Mouse (Mus musculus): ENCODE measurements at regions not wholly inside any gene's neighbourhood (a gene's known extent, or its start where the extent isn't known, plus 50 kb on each side); places are given as distances from the start of the nearest gene placed in this dataset.
A peak's percentile ranks its signal among the peaks of the same experiment; 100 is the strongest.
"Not testable (repeated sequence)": the region's sequence is repeated elsewhere in the genome, so short reads cannot be mapped to it uniquely, and the experiment has no call there.

DNA sequence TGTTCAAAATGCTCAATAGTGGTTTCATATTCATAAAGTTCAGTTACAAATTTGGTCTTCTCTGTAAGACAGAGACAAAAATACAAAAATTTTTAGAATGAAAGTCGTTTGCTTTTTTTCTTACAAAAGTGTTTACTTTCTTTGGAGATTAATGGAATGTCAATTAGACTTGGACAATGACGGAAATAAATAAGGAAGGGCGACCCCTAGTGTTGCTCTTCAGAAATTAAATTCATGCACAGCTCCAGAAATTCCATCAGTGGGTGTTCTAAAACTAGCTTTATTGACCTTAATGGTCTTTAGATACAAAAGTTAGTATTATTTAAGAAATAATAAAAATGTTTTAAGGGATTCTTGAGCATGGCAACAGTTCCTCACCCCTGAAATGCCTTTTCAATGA is 141.8 kb upstream of the Lama2 start:
- H3K4me1 ChIP-seq (ENCODE audit: control insufficient read depth, insufficient read depth, low read length) = no peaks in the 10 kb centered on the region
- TF ChIP-seq CTCF (IDR thresholded peaks at IDR 0.05; ENCODE audit: borderline replicate concordance, insufficient read depth, low read length) (no peak), POLR2A (IDR thresholded peaks at IDR 0.05; ENCODE audit: low read depth, low read length) (no peak)

DNA sequence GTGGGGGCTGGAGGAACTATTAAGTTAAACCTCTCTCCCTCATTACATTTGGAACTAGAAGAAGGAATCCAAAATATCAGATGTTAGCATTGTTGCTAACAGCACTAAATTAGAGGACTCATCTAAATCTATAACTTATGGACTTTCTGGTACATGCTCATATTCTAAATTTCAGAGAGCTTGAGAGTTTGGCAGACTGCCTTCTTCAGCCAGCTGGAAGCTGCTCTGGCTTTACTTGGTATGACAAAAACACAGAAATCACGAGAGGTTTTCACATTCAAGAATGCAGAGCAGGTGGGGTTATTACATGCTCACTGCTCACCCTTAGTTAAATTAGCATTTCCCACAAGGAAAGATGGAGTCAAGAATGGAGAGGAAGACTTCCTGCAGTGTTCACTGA is 182.8 kb upstream of the Lama2 start:
- no peak for TF ChIP-seq CTCF (IDR thresholded peaks at IDR 0.05; ENCODE audit: borderline replicate concordance, insufficient read depth, low read length)
- TF ChIP-seq POLR2A (IDR thresholded peaks at IDR 0.05; ENCODE audit: low read depth, low read length) = no peak
- Histone ChIP-seq H3K4me1 (ENCODE audit: control insufficient read depth, insufficient read depth, low read length) (no peaks in the 10 kb centered on the region), H3K4me3 (ENCODE audit: insufficient read depth, low read length) (no peak overlapping the region), H3K27ac (ENCODE audit: insufficient read depth, low read length) (no peak overlapping the region)

More for the DNA sequence above, 141.8 kb upstream of the Lama2 start:
- Histone ChIP-seq H3K27ac (ENCODE audit: insufficient read depth, low read length) (no peak overlapping the region), H3K4me3 (ENCODE audit: insufficient read depth, low read length) (no peak overlapping the region)

DNA sequence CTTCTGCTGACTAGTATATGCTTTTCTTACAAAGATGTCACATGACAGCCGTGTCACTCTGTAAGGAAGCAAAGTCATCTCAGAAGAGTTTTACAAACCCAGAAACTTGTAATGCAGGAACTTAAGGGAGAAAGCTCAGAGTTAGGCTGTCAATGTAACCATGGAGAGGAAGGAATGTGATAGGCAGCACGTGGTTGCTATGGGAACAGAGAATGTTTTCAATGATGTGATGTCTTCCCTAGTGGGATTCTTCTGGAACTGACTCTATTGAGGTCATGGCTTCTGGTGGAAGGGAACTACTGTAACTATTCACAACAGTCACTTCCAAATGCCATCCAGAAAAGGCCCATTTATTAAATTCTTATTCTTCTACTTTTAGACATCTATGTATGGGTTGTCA is 190.0 kb upstream of the Lama2 start:
- no peaks in the 10 kb centered on the region for H3K4me1 ChIP-seq (ENCODE audit: control insufficient read depth, insufficient read depth, low read length)
- H3K27ac ChIP-seq (ENCODE audit: insufficient read depth, low read length) = no peak overlapping the region
- H3K4me3 ChIP-seq (ENCODE audit: insufficient read depth, low read length) = no peak overlapping the region
- TF ChIP-seq POLR2A (IDR thresholded peaks at IDR 0.05; ENCODE audit: low read depth, low read length) (no peak), CTCF (IDR thresholded peaks at IDR 0.05; ENCODE audit: borderline replicate concordance, insufficient read depth, low read length) (no peak)

DNA sequence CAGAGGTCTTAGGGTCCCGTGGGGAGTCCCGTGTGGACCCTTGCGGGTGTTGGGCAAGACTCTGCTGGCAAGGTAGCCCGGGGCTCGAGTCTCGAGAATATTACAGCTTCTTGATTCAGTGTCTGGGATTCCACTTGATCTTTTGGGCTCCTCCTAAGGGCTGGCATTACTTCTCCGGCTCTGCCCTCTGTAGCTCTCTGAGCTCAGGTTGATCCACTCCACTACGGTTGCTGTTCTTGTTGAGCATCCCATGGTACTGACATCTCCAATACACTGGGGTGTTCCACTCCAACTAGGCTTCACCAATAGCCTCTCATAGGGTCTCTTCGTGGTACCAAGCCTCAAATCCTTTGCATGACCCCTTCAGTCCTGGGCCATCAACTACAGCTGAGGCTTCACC is 206.1 kb upstream of the Lama2 start:
- not testable (repeated sequence) for H3K27ac ChIP-seq (ENCODE audit: insufficient read depth, low read length); H3K4me3 ChIP-seq (ENCODE audit: insufficient read depth, low read length); H3K4me1 ChIP-seq (ENCODE audit: control insufficient read depth, insufficient read depth, low read length)

DNA sequence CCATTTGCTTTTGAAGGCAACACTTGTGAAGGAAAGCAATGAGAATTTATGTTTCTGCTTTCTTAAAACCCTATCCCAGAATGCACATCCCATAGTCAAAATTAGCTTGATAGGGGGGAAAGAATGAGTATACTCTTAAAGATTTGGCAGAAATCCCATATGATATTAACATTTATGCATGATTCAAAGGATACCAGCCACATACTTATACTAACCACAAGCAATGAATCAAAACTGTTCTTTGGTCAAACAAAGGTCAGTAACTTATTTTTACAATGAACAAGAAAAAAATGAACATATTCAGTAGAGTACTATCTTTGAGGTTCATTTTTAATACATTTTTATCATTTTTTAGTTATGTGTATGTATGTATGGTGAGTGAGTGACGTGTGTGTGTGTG is 208.8 kb upstream of the Lama2 start:
- no peak for TF ChIP-seq CTCF (IDR thresholded peaks at IDR 0.05; ENCODE audit: borderline replicate concordance, insufficient read depth, low read length)
- TF ChIP-seq POLR2A (IDR thresholded peaks at IDR 0.05; ENCODE audit: low read depth, low read length) = no peak
- Histone ChIP-seq H3K4me3 (ENCODE audit: insufficient read depth, low read length) (no peak overlapping the region), H3K4me1 (ENCODE audit: control insufficient read depth, insufficient read depth, low read length) (peaks cover 3% of the 10 kb centered on the region), H3K27ac (ENCODE audit: insufficient read depth, low read length) (peak overlapping the region; percentile 87)

DNA sequence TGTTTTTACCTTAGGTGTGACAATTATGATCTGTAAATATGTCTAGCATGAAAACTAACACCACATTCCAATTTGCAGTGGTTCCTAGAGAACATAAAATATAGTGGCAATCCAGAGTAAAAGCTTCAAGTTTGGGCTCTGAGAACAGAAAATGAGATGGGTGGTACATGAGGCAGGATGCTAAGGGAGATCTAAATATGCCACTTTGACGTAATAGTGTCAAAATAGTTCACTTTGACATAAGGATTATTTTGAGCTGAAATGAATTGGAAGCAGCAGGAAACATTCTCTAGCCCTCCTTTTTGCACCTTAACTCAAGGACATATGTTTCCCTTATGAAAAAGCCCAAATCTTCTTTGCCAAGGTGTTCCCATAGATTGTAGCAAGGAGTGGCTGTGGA is 219.1 kb upstream of the Lama2 start:
- no peak overlapping the region for H3K4me3 ChIP-seq (ENCODE audit: insufficient read depth, low read length)
- no peak overlapping the region for H3K27ac ChIP-seq (ENCODE audit: insufficient read depth, low read length)
- no peaks in the 10 kb centered on the region for H3K4me1 ChIP-seq (ENCODE audit: control insufficient read depth, insufficient read depth, low read length)
- TF ChIP-seq CTCF (IDR thresholded peaks at IDR 0.05; ENCODE audit: borderline replicate concordance, insufficient read depth, low read length) = no peak
- no peak for TF ChIP-seq POLR2A (IDR thresholded peaks at IDR 0.05; ENCODE audit: low read depth, low read length)

DNA sequence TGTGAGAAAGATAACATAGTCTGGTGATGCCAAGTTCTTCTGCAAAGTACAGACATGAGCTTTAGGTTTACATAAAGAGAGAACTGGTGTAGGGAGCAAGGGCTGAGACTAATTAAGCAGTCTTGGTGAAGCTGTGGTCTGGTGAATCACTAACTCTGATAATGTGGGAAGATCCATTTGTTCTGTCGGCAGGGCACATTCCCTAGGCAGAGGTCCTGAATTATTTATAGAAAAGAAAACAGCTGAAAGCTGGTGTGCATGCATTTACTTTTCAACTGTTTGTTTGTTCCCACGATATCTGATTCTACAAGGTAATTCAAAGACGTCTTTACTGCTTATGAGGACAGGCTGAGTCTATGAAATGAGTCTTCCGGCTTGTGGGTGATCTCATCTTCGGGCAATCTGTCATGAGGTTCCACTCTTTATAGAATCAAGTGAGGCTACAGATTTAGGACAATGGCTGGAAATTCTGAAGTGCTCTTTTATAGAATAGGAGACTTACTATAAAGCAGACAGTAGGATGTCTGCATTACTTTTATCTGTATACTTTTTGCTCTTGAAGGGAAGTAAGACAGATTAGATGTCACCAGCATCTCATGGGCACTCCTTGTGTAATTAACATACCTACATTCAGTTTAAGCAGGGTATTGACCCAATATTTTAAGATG is 221.6 kb upstream of the Lama2 start:
- TF ChIP-seq CTCF (IDR thresholded peaks at IDR 0.05; ENCODE audit: borderline replicate concordance, insufficient read depth, low read length) (no peak), POLR2A (IDR thresholded peaks at IDR 0.05; ENCODE audit: low read depth, low read length) (no peak)
- Histone ChIP-seq H3K27ac (ENCODE audit: insufficient read depth, low read length) (no peak overlapping the region), H3K4me1 (ENCODE audit: control insufficient read depth, insufficient read depth, low read length) (no peaks in the 10 kb centered on the region), H3K4me3 (ENCODE audit: insufficient read depth, low read length) (no peak overlapping the region)

DNA sequence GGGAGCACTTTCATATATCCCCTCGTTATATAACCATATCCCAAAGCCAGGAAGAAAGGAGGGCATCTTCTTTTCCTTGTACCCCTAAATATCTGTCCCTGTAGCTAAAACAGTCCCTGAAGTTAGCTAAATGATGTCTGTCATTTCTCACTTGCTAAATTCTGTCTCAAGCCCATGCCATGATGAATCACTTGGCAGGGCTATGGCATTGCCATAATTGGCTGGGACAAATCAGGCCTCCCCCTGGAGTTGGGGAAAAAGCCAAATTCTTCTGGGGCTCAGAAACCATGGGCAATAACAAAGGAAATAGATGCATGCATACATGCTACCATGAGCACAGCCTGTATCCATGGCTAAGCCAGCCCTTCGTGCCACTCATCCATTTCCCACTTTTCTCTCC is 223.5 kb upstream of the Lama2 start:
- TF ChIP-seq CTCF (IDR thresholded peaks at IDR 0.05; ENCODE audit: borderline replicate concordance, insufficient read depth, low read length) (no peak), POLR2A (IDR thresholded peaks at IDR 0.05; ENCODE audit: low read depth, low read length) (no peak)
- no peak overlapping the region for H3K4me3 ChIP-seq (ENCODE audit: insufficient read depth, low read length)
- no peaks in the 10 kb centered on the region for H3K4me1 ChIP-seq (ENCODE audit: control insufficient read depth, insufficient read depth, low read length)
- no peak overlapping the region for H3K27ac ChIP-seq (ENCODE audit: insufficient read depth, low read length)

DNA sequence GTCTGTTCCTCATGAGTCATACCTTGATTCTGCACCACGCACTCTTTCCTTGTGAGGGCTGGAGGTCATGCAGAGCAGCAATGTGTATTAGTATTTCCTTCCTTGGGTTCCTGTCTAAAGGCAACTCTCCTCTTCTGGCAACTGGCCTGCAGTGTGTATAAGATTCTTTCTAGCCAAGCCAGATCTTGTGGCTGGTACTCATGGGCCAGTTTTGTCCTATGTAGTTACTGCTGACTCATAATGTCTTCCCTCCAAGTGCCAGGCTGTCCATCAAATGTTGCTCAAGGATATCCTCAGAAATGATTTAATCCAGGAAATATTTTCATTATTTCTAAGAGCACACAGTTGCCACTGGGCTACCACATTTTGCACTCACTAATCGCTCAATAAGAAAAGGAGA is 211.0 kb upstream of the Ptprk start:
- no peak overlapping the region for H3K27ac ChIP-seq (ENCODE audit: insufficient read depth, low read length)
- no peak overlapping the region for H3K4me3 ChIP-seq (ENCODE audit: insufficient read depth, low read length)
- H3K4me1 ChIP-seq (ENCODE audit: control insufficient read depth, insufficient read depth, low read length) = no peaks in the 10 kb centered on the region
- TF ChIP-seq POLR2A (IDR thresholded peaks at IDR 0.05; ENCODE audit: low read depth, low read length) (no peak), CTCF (IDR thresholded peaks at IDR 0.05; ENCODE audit: borderline replicate concordance, insufficient read depth, low read length) (no peak)

DNA sequence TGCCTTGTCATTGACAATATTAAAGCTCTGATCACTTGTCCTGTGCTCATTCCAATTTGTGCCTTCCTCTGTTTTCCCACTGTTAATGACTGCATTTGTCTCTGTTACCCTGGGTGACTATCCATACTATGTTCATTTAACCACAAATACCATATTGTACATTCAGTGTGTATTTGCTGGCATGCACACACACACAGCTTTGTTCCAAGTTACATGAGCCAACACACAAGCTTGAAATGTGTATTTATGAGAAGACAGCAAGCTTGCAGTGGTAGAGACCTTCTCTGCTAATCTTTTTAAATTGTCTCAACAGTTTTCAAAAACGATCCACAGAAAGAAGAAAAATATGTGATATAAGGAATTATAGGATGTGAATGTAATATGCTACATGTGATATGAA is 193.8 kb upstream of the Ptprk start:
- TF ChIP-seq POLR2A (IDR thresholded peaks at IDR 0.05; ENCODE audit: low read depth, low read length) (no peak), CTCF (IDR thresholded peaks at IDR 0.05; ENCODE audit: borderline replicate concordance, insufficient read depth, low read length) (no peak)
- H3K4me3 ChIP-seq (ENCODE audit: insufficient read depth, low read length) = no peak overlapping the region
- no peaks in the 10 kb centered on the region for H3K4me1 ChIP-seq (ENCODE audit: control insufficient read depth, insufficient read depth, low read length)
- no peak overlapping the region for H3K27ac ChIP-seq (ENCODE audit: insufficient read depth, low read length)
